Mouse (Mus musculus) lung, postnatal 0 days (tissue): ENCODE data around the gene Gpr39. TPM values are rescaled to one million over a fixed set of nuclear protein-coding genes. Genes with fewer than 3 reads are reported as not detected.

Experiments
- ATAC-seq: fragments of 200-750 bp; cut with Nextera tagmentation; 2 replicates; pipeline ENCODE4 v1.8.0; 2017; ENCODE audit warnings: moderate library complexity
- DNase-seq: peaks from one replicate; pipeline ENCODE4 v3.0.0-alpha.2; 2016; ENCODE audit warnings: low spot score
- H3K27ac ChIP-seq: fragments of 300-500 bp; sonication (generic); 2 replicates; pipeline ENCODE4 v1.5.1; 2014; ENCODE audit warnings: antibody characterized with exemption, mild to moderate bottlenecking, low read length, mixed read lengths
- H3K27me3 ChIP-seq: fragments of 300-500 bp; sonication (generic); replicated peaks from 2 replicates; pipeline ENCODE4 v1.6.1; 2014; ENCODE audit warnings: low read length, mixed read lengths; ENCODE audit not compliant: insufficient read depth
- H3K36me3 ChIP-seq: fragments of 300-500 bp; sonication (generic); 2 replicates; pipeline ENCODE4 v1.6.1; 2014; ENCODE audit warnings: low read length, mixed read lengths; ENCODE audit not compliant: insufficient read depth
- H3K4me1 ChIP-seq: fragments of 300-500 bp; sonication (generic); 2 replicates; pipeline ENCODE4 v1.6.1; 2014; ENCODE audit warnings: antibody characterized with exemption, low read depth, low read length, mixed read lengths; ENCODE audit not compliant: insufficient read depth
- H3K4me2 ChIP-seq: fragments of 300-500 bp; sonication (generic); replicated peaks from 2 replicates; pipeline ENCODE4 v1.6.1; 2014; ENCODE audit warnings: low read depth, mild to moderate bottlenecking, low read length, moderate library complexity, mixed read lengths
- H3K4me3 ChIP-seq: fragments of 300-500 bp; sonication (generic); 2 replicates; pipeline ENCODE4 v1.5.1; 2014; ENCODE audit warnings: low read depth, low read length
- H3K9ac ChIP-seq: fragments of 300-500 bp; sonication (generic); replicated peaks from 2 replicates; pipeline ENCODE4 v1.6.1; 2014; ENCODE audit warnings: low read depth, mild to moderate bottlenecking
- H3K9me3 ChIP-seq: fragments of 300-500 bp; sonication (generic); 2 replicates; pipeline ENCODE4 v1.6.1; 2016; ENCODE audit warnings: low read length, mixed read lengths
- CTCF ChIP-seq: IDR thresholded peaks from 2 replicates; pipeline ENCODE4 v1.5.1; 2016; ENCODE audit warnings: antibody characterized with exemption, mild to moderate bottlenecking
- EP300 ChIP-seq: IDR thresholded peaks from 2 replicates; pipeline ENCODE4 v1.6.1; 2016; ENCODE audit warnings: antibody characterized with exemption, mild to moderate bottlenecking, control low read depth
- WGBS: fragments of 180-500 bp; shearing (Covaris S2); extraction: QIAGEN DNeasy Blood & Tissue Kit; methylation state at CpG from one replicate; pipeline ENCODE4 v1.1.7; 2014; 5-methylcytosine and 5-hydroxymethylcytosine counted together
- polyA plus RNA-seq: library from polyadenylated mRNA; unstranded; fragments of >200 nt; fragmentation: Nextera tagmentation; extraction: Ambion mirVana; gene quantifications from 2 replicates; pipeline ENCODE4 v1.2.1, GENCODE M21; 2015

Gpr39 gene
- polyA plus RNA-seq, 1 experiment from 2014 or later: 3.7 TPM

DNA sequence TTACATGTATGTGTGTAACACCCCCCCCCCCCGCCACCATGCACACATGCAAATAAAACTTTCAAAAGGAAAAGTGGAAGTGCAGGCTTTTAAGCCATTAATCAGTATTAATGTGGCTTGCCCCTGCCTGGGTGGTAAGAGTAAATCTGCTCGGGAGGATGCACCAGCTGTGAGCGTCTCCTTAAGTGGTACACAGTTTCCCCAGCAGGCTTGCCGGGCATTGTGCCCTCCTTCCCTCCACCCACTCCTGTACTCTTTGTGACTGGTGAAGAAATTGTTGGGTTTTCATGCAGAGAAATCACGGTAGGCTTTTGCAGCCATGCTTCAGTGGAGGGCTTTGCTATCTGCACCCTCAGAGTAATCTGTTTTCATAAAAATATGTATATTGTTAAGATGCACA is 181.8 kb downstream of the Gpr39 start:
- no peak for TF ChIP-seq EP300
- no peak for TF ChIP-seq CTCF
- Histone ChIP-seq H3K4me1 (no peaks in the 10 kb centered on the region), H3K9ac (no peak overlapping the region), H3K27me3 (no peaks in the 10 kb centered on the region), H3K36me3 (no peaks in the 10 kb centered on the region), H3K4me3 (no peak overlapping the region), H3K9me3 (no peaks in the 10 kb centered on the region), H3K4me2 (no peak overlapping the region), H3K27ac (no peak overlapping the region)
- WGBS: 74% methylated on average over 5 of the region's 5 CpGs
- DNase-seq (no peak), ATAC-seq (no peak)

DNA sequence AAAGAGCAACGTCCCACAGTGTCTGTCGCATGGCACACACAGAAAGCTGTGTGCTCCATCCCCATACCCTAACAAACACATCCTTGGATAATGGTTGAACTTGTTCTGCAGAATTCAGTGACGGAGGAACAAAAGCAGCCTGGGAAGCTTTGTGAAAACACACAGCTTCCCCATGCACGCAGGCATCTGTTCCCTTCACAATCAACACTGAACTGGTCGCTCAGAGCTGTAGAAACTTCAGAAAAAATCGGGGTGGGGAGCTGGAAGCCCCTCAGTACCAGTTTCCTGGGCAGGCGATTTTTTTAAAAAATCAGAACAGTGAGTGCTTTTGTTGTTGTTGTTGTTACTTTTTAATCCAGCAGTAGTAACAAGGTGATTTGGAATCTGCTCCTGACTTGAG is 193.3 kb downstream of the Gpr39 start:
- Histone ChIP-seq H3K27ac (no peak overlapping the region), H3K27me3 (no peaks in the 10 kb centered on the region), H3K36me3 (no peaks in the 10 kb centered on the region), H3K4me1 (no peaks in the 10 kb centered on the region), H3K9ac (no peak overlapping the region), H3K4me2 (no peak overlapping the region), H3K4me3 (no peak overlapping the region), H3K9me3 (no peaks in the 10 kb centered on the region)
- ATAC-seq: no peak
- WGBS: 49% methylated on average over 7 of the region's 7 CpGs
- no peak for TF ChIP-seq CTCF
- no peak for DNase-seq

DNA sequence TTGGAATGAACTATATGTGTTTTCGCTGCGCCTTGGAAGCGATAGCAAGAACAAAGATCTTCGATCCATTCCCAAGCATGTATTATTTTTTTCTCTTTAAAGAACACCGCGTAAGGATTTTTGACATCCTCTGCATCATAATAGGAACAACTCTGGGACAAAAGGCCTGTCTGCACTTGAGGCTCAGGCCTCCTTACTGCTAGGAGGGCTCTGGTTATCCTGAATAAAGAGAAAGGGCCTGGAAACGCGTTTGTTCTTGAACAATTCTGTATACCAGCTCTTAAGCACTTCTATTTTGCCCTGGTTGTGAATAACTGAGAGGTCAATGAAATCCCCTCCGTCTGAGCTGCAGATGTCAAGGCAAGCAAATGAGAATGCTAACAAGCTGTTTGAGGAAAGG is 216.4 kb downstream of the Gpr39 start:
- H3K4me3 ChIP-seq: no peak overlapping the region
- H3K9ac ChIP-seq: no peak overlapping the region
- no peaks in the 10 kb centered on the region for H3K9me3 ChIP-seq
- ATAC-seq: no peak
- H3K4me1 ChIP-seq: no peaks in the 10 kb centered on the region
- no peak overlapping the region for H3K4me2 ChIP-seq
- no peaks in the 10 kb centered on the region for H3K27me3 ChIP-seq
- H3K27ac ChIP-seq: no peak overlapping the region
- 85% methylated on average over 9 of the region's 9 CpGs for WGBS
- DNase-seq: no peak
- no peaks in the 10 kb centered on the region for H3K36me3 ChIP-seq
- TF ChIP-seq CTCF: no peak
- no peak for TF ChIP-seq EP300

DNA sequence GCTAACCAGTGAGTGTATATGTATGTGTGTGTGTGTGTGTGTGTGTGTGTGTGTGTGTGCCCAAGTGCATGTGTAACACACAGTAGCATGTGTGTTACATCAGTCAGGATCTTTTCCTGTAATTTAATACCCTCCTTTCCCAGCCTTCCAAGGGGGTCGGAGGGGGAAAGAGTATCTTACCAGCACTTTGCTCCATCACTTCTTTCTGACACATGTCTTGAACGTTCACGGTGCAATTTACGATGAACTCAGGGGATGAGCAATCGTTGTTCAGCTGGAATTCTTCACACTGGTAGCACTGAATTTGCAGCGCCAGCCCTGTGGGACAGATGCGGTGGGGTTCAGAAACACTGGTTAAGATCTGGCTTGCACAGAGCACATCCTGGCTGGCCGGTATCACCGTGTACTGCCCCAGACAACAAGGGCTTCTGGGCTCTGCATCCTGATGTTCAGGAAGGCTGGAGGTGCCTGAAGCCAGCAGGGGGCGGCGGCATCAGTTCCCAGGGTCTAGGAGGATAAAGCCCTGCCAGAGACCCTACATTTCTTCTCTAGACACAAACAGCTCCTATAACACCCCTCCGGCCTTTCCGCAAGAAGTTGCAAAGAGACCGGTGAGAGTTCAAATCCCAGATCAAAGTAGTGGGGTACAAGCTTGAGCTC is 233.5 kb downstream of the Gpr39 start:
- Histone ChIP-seq H3K4me3 (no peak overlapping the region), H3K4me1 (no peaks in the 10 kb centered on the region), H3K36me3 (no peaks in the 10 kb centered on the region; the same call in 1 of the 2 replicates), H3K4me2 (0 out of 2 replicates have a peak overlapping the region, but pooled peaks have one; percentile 74), H3K9ac (no peak overlapping the region), H3K9me3 (no peaks in the 10 kb centered on the region), H3K27me3 (0 out of 2 replicates have a peak, but pooled peaks cover 11% of the 10 kb centered on the region), H3K27ac (no peak overlapping the region)
- WGBS: 15% methylated on average over 14 of the region's 14 CpGs
- DNase-seq (no peak), ATAC-seq (no peak)
- TF ChIP-seq CTCF (peak; percentile 50), EP300 (no peak)

DNA sequence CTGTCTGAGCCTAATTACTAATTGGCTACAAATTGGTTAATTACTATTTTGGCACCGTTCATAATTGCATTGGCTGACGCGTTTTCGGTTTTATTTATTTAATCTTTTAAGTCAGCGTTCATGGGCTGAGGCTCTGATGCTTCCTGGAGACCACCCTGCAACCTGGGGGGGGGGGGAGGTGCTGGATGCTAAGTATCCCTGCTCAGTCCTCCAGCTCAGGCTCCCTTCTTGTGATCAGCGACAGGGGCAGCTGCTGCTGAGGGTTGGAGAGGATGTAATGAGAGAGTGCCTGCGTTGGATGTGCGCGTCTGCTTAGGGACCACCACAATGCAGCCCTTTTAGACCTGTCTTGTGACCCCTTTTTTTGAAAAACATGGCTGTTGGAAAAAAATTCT is 234.1 kb downstream of the Gpr39 start:
- Histone ChIP-seq H3K4me3 (no peak overlapping the region), H3K4me1 (no peaks in the 10 kb centered on the region), H3K9ac (no peak overlapping the region), H3K9me3 (no peaks in the 10 kb centered on the region), H3K4me2 (peak overlapping the region; percentile 74), H3K36me3 (no peaks in the 10 kb centered on the region; the same call in 1 of the 2 replicates), H3K27ac (no peak overlapping the region), H3K27me3 (0 out of 2 replicates have a peak, but pooled peaks cover 11% of the 10 kb centered on the region)
- no peak for TF ChIP-seq CTCF
- TF ChIP-seq EP300: no peak
- DNase-seq (no peak), ATAC-seq (no peak)
- 1% methylated on average over 9 of the region's 9 CpGs for WGBS

DNA sequence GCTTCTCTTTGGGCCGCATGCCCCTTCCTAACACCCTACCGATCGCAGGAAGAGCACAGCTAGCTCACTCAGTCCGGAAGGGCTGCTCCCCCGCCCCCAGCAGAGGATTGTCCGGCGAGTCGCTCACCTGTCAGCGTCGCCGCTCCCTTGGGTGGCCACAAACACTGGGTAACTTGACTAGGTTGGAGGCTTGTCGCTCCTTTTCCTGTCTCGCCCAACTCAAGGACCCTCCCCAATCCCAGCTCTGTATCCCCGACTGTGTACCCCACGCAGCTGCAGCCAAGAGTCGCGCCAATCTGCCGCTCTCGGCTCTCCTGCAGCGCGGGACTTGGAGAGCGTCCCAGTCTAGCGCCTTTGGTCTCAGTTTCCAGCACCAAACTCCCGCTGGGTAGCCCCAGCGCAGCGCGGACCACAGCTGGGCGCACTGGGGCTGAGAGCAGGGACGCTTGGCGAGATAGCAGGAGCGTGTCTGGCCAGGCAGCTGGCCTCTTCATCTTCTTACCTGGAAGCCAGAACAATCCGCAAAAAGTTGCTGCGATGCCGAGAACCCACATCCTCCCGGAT is 234.6 kb downstream of the Gpr39 start:
- under 1% methylated on average over 35 of the region's 35 CpGs for WGBS
- Histone ChIP-seq H3K9ac (no peak overlapping the region), H3K4me3 (peak overlapping the region; percentile 37)

More for the DNA sequence above, 234.6 kb downstream of the Gpr39 start:
- Histone ChIP-seq H3K36me3 (no peaks in the 10 kb centered on the region; the same call in 1 of the 2 replicates), H3K4me2 (peak overlapping the region; percentile 74), H3K4me1 (no peaks in the 10 kb centered on the region), H3K9me3 (no peaks in the 10 kb centered on the region), H3K27ac (no peak overlapping the region), H3K27me3 (0 out of 2 replicates have a peak, but pooled peaks cover 11% of the 10 kb centered on the region)
- TF ChIP-seq CTCF (no peak), EP300 (no peak)
- no peak for DNase-seq
- ATAC-seq: peak; percentile 18
